Mouse (Mus musculus) right cerebral cortex, postnatal 14 days (tissue): Measurements from ENCODE around the gene Egf.
"Not testable (repeated sequence)": the region's sequence is repeated elsewhere in the genome, so short reads cannot be mapped to it uniquely, and the experiment has no call there.

Experiments
- DNase-seq: peaks from one replicate; pipeline ENCODE4 v3.0.0; 2022

Egf gene

DNA sequence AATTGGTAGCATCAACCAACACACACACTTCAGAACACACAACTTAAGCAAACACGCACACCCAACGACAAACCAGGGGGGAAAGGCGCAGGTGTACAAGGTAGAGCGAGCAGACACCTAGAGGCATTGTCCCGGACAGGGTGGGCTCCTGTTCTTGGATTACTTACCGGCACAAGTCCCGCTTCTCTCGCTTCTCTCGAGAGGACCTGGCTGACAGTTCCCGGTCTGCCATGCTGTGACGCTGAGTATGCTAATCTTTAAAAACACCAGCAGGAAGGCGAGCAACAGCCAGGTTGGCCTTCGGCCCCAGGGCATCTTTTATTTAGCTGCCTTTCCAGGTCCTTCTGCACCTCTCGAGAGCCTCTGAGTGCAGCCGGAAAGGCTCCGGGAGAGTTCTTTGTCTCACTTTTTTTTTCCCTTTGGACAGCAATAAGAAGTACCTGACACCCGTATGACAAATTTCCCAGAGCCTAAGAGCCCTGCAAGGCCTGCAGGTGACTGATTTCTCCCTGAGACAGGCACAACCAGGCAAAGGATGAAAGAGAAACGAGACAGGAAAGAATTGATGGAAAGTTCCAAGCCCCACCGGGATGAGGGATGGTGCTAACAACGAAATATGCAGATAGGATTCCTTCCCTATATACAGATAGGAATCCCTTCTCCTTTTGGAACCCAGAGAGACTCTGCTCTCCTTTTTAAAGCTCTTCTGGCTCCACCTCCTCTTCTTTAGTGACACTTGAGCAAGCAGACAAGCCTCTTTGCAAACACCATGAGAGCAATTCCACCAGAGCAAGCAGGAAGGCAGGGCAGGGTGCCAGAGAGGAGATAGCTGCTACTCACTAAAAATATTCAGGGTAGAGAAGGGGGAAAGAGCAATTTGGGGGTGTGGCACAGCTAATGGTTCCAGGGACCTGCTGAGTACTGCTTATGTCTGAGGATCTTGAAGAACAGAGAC, at the start of gene Egf:
Egf (minus strand) TSS at position 667 of the 955 bp plus-strand sequence.
- peak; percentile 10 for DNase-seq

DNA sequence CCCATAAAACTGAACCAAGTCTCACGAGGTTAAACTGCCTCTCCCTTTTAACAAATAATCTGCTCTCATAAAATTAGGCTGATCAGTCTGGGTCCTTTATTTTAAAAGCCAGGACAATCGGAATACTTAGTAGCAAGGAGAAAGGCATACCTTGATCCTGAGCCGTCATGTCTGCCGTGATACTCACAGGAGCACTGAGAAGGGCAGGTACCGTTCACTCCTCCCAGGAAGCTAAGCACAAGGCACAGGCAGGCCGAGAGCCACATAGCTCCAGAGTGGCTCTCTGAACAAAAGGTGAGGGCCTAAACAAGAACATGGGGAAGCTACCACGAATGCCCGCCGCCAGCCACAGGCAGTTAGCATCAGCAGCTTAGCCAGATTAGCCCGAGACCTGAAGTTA, 48.6 kb upstream of the Egf start, which contains the start of gene Lrit3:
Lrit3 (minus strand) TSS at position 266 of the 400 bp plus-strand sequence.
- no peak for DNase-seq

- no peak for DNase-seq
These were observed 43.9 kb upstream of the Egf start for GRCm38 (mm10) chr3:129799011-129799410.

DNA sequence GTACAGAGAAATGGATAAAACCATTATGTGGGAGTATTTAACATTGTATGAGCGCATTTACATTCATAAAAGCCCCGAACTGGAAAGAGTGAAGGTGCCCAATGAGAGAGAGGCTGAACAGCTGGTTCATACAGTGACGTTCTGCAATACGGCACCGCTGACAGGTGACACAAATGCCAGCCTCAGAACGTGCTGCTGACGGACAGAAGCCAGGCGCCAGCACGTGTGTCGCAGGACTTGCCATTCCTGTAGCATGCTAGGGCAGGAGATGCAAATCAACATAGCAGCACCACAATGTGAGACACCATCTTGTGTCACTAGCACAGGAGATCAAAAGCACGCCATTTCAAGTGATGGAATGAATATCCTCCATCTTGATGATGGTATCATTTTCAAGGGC, 43.4 kb upstream of the Egf start:
- no peak for DNase-seq

GRCm38 (mm10) chr3:129797341-129797740, 42.2 kb upstream of the Egf start:
- DNase-seq, result no peak

GRCm38 (mm10) chr3:129793801-129794200, 38.7 kb upstream of the Egf start:
- DNase-seq, result no peak

DNA sequence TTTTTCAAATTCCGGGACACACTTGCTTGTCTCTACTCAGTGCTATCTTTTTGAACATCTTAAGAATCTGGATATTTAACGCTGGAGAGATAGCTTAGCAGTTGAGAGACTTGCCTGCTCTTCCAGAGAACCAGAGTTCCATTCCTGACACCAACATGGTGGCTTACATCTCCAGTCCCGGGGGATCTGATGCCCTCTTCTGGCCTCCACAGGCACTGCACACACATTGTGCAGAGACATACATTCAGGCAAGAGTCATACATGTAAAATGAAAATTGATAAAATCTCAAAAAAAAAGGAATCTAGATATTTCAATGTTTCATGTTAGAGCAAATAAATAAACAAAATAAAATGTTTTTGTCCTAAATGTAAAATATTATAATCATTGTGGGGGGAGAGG, 27.6 kb upstream of the Egf start:
- DNase-seq, result no peak

GRCm38 (mm10) chr3:129781435-129781834, 26.3 kb upstream of the Egf start:
- no peak for DNase-seq

DNA sequence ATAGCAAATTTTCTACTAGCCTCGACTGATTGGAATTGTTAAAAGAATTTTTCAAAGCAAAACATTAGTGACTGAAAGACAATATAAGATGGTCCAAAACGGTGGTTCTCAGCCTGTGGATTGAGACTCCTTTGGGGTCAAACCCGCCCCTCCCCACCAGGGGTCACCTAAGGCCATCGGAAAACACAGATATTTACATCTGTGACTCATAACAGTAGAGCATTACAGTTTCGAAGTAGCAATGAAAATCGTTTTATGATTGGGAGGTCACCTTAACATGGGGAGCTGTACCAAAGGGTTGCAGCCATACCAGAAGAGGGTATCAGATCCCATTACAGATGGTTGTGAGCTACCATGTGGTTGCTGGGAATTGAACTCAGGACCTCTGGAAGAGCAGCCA, 16.1 kb upstream of the Egf start:
- no peak for DNase-seq

GRCm38 (mm10) chr3:129766971-129767794, 12.1 kb upstream of the Egf start:
- DNase-seq, result no peak

DNA sequence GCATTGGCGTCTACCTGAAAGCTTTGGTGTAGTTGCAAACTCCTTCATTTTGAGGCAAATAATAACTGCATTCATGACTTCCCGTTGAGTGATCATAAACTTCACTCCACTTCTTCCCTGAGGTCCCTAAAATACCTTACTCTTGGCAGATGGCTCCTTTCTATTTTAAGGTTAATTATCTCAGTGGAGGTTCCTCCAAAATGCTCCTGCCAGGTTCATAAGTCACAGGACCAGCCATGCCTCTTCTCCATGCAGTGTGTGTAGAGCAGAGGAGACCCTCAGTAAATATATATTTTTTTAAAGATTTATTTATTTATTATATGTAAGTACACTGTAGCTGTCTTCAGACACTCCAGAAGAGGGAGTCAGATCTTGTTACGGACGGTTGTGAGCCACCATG, 11.0 kb upstream of the Egf start:
- no peak for DNase-seq

DNA sequence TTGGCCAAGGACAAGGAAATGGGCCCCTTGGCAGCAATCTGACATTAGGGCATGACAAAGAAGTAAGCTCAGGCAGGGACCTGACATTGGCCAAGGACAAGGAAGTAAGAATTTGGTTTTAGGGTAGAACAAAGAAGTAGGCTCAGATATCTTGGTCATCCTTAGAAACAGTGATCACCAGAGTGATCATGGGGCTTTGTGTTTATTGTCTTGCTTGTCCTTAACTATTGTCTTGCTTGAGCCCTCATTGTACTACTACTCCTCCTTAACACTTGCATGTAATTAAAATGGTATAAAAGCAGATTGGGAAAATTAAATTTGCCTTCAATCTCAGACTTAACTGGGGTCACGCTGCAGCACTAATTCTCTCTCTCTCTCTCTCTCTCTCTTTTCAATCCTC, 2.5 kb upstream of the Egf start:
- not testable (repeated sequence) for DNase-seq

DNA sequence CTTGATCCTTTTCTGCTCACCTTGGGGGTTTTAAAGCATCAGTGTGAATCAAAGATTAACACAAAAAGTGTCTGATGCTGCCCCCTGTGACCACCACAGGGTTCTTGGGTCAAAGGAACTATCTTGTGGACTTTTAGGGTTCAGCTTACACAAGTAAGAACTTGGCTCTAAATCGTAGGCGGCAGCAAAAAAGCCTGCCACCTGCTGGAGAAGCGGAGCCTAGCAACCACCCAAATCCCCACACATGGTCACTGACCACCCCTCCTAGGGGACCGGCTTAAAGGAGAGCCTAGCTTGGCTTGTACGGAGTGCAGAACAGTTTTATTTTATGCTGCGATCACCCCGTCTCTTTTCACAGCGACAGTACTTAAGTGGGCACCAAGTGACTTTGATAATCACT, 10.3 kb downstream of the Egf start:
- DNase-seq, result peak; percentile 18

- no peak for DNase-seq
These were observed 12.3 kb downstream of the Egf start for GRCm38 (mm10) chr3:129742781-129743180.

DNA sequence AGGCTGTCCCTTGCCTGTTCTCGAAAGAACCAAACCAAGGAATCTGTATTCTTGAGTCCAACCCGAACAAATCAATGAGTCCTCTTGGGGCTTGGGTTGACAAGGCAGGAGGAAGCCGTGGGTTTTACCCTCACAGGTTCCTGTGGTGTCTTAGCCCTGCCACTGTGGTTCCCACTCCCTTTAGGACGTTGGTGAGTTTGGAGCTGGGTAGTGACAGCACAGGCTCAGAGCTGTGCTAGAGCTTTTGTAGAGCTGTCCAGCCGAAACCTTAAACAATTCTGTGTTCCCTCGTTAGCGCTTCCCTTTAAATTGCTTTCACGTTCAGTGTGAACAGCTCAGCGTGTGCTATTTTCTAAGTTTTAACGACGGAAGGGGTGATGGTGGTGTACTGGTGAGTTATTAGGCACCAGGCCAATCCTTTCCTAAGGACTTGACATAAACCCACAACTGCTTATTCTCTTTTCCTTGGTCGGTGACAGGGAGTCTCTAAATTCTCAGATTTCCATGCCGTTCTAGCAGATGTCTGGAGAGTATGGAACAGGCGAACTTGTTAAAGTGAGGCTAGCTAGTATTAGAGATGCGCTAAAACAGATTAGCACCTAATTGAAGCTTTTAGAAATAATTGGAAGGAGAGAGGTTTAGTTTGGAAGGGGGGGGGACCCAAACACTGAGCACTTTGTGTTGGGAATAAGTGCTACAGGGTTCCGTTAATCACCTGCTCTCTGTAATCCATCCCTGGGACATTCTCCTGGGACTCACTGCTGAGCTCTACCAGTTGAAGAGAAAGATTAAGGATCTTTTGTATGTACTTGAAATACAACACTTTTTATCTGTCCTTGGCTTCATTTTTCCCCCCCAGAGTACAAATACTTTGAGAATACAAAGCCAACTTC, 16.6 kb downstream of the Egf start:
- no peak for DNase-seq

- DNase-seq, result no peak
These were observed 23.5 kb downstream of the Egf start for GRCm38 (mm10) chr3:129731636-129732035.

- no peak for DNase-seq
These were observed 24.7 kb downstream of the Egf start for GRCm38 (mm10) chr3:129730426-129730825.

GRCm38 (mm10) chr3:129729916-129730315, 25.2 kb downstream of the Egf start:
- DNase-seq, result no peak

DNA sequence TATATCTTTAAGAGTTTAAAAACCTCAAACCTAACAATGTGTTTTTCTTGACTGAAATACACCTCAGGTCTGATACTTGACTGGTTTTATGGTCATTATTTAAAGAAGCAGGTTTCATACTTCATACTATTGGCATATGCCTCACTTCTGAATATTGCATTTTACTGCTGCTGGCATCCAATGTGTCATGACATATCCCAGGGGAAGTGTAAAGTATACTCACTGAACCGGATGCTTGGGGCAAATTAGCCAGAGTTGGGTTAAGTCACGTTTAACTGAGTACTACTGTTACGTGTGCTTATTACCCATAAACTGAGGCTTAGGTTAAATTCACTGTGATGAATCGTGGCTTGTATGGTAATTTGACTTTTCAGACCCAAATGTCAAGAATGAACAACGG, 29.5 kb downstream of the Egf start:
- no peak for DNase-seq

DNA sequence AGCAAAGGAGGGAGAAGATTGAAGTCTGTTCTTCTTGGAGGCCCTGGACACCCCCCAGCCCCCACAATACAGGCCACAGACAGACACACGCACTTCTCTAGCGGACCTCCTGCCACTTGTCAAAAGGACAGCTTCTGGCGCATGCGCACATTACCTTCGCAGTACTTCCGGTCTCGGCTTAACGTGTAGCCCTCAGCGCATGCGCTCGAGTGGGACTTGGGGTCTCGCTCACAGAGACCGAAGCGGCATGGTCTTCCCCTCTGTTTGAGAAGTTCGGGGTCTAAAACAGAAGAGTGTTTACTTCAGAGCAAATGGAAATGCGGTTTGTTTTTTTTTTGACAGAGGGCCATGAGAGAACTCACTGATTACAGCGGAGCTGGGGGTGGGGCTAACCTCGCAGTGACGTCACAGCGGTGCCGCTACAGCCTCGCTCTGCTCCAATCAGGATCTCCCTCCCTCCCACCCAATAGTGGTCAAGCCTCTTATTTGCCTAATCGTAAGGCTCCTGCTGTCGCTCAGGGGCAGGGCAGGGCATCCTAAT, 30.1 kb downstream of the Egf start:
- peak; percentile 94 for DNase-seq

GRCm38 (mm10) chr3:129724505-129724904, 30.6 kb downstream of the Egf start:
- no peak for DNase-seq

DNA sequence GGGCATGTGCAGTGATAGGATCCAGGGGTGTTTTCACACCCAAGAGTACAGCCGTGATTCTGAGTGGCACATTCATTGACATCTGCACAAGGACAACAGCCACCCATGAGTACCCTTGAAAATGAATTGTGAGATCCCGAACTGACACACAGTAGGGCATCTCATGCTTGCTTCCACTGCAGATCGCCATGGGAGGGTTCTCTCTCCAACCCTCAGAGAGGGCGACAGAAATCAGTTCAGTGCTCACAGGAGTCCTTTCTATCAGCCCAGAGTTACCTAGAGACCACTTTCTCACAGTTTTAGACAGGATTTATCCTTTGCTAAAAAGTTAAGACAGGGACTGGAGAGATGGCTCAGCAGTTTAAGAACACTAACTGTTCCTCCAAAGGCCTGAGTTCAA, 31.8 kb downstream of the Egf start:
- DNase-seq, result no peak
